Mouse (Mus musculus): ENCODE data around the gene Xlr3c.
"Not testable (repeated sequence)": the region's sequence is repeated elsewhere in the genome, so short reads cannot be mapped to it uniquely, and the experiment has no call there.

Gene Xlr3c

GRCm38 (mm10) chrX:73265270-73265669 lies at the start of gene Xlr3c:
Xlr3c (minus strand) TSS chrX:73265390.
- DNase-seq (ENCODE audit: low read depth), result not testable (repeated sequence)

GRCm38 (mm10) chrX:73312522-73312921 lies 47.3 kb upstream of the Xlr3c start:
- DNase-seq (ENCODE audit: low read depth), result peak; percentile 9

- DNase-seq (ENCODE audit: low read depth), result not testable (repeated sequence)
Measured at GRCm38 (mm10) chrX:73295745-73296144, 30.6 kb upstream of the Xlr3c start.

- DNase-seq (ENCODE audit: low read depth), result not testable (repeated sequence)
Measured at GRCm38 (mm10) chrX:73292876-73293275, 27.7 kb upstream of the Xlr3c start, which contains the start of the genes Xlr5a and Xlr5c. Xlr5a (minus strand) TSS chrX:73292976. Xlr5c (minus strand) TSS chrX:73292976.

GRCm38 (mm10) chrX:73262428-73262827 lies 2.8 kb downstream of the Xlr3c start:
- not testable (repeated sequence) for DNase-seq (ENCODE audit: low read depth)

- not testable (repeated sequence) for DNase-seq (ENCODE audit: low read depth)
Measured at GRCm38 (mm10) chrX:73242821-73243325, 22.3 kb downstream of the Xlr3c start, which contains the start of gene Xlr4c. Xlr4c (minus strand) TSS chrX:73243130.

- no peak for DNase-seq (ENCODE audit: low read depth)
Measured at GRCm38 (mm10) chrX:73229288-73229687, 35.9 kb downstream of the Xlr3c start.

GRCm38 (mm10) chrX:73228606-73229214 lies 36.5 kb downstream of the Xlr3c start:
- no peak for DNase-seq (ENCODE audit: low read depth)

- peak; percentile 44 for DNase-seq (ENCODE audit: low read depth)
Measured at GRCm38 (mm10) chrX:73227914-73228605, 37.1 kb downstream of the Xlr3c start, which contains the start of gene F8a. F8a (plus strand) TSS chrX:73228291.

GRCm38 (mm10) chrX:73225365-73225764 lies 39.8 kb downstream of the Xlr3c start:
- no peak for DNase-seq (ENCODE audit: low read depth)

GRCm38 (mm10) chrX:73213819-73214564 lies 51.2 kb downstream of the Xlr3c start, which contains the start of gene Xlr4b:
Xlr4b (plus strand) TSS chrX:73214333.
- not testable (repeated sequence) for DNase-seq (ENCODE audit: low read depth)
